Mouse (Mus musculus) ES-E14 (cell line): ENCODE measurements around the gene Impdh1. TPM values are rescaled to one million over a fixed set of nuclear protein-coding genes. Genes with fewer than 3 reads are reported as not detected.

Experiments
- DNase-seq: peaks from one replicate; pipeline ENCODE4 v3.0.0-alpha.2; 2013; ENCODE audit warnings: low read depth, low spot score
- H3K27ac ChIP-seq: 2 replicates; pipeline ENCODE4 v1.5.1; 2012; ENCODE audit warnings: low read depth, mild to moderate bottlenecking, low read length, moderate library complexity, mixed read lengths; ENCODE audit not compliant: poor library complexity, insufficient read depth, severe bottlenecking
- H3K36me3 ChIP-seq: 2 replicates; pipeline ENCODE4 v1.6.1; 2012; ENCODE audit warnings: mild to moderate bottlenecking, low read length, moderate library complexity, mixed read lengths; ENCODE audit not compliant: control insufficient read depth, poor library complexity, insufficient read depth, severe bottlenecking
- H3K4me1 ChIP-seq, 2 experiments: fragments of 150-350 bp in 1 of 2; sonication (generic) in 1 of 2; 2 replicates each; pipeline ENCODE4 v1.6.1; 2012; ENCODE audit warnings: low read length in 2 of 2, mild to moderate bottlenecking in 1 of 2, mixed read lengths in 1 of 2; ENCODE audit not compliant: control insufficient read depth in 2 of 2, insufficient read depth in 2 of 2, poor library complexity in 1 of 2
- H3K4me3 ChIP-seq, 2 experiments: fragments of 150-350 bp in 1 of 2; sonication (generic) in 1 of 2; 2 replicates each; pipeline ENCODE4 v1.5.1; 2012; ENCODE audit warnings: low read length in 2 of 2, low read depth in 1 of 2, mild to moderate bottlenecking in 1 of 2, mixed read lengths in 1 of 2; ENCODE audit not compliant: insufficient read depth in 1 of 2, poor library complexity in 1 of 2, severe bottlenecking in 1 of 2
- H3K9ac ChIP-seq: 2 replicates; pipeline ENCODE4 v1.6.1; 2012; ENCODE audit warnings: low read depth, mild to moderate bottlenecking, low read length, mixed read lengths; ENCODE audit not compliant: poor library complexity, insufficient read depth, severe bottlenecking
- H3K9me3 ChIP-seq: fragments of 150-350 bp; sonication (generic); 2 replicates; pipeline ENCODE4 v1.6.1; 2012; ENCODE audit warnings: low read depth, mild to moderate bottlenecking, low read length; ENCODE audit not compliant: control insufficient read depth, insufficient read depth
- CHD2 ChIP-seq: IDR thresholded peaks from 2 replicates; pipeline ENCODE4 v1.6.1; 2014; ENCODE audit warnings: mild to moderate bottlenecking, low read depth, low read length, inconsistent platforms
- HCFC1 ChIP-seq: IDR thresholded peaks from 2 replicates; pipeline ENCODE4 v1.6.1; 2012; ENCODE audit warnings: low read length, inconsistent platforms, borderline replicate concordance; ENCODE audit not compliant: insufficient read depth
- MAFK ChIP-seq: IDR thresholded peaks from 2 replicates; pipeline ENCODE4 v1.6.1; 2014; ENCODE audit warnings: mild to moderate bottlenecking, low read depth, low read length, inconsistent platforms; ENCODE audit not compliant: insufficient read depth
- ZC3H11A ChIP-seq: IDR thresholded peaks from 2 replicates; pipeline ENCODE4 v1.6.1; 2012; ENCODE audit warnings: low read depth, mild to moderate bottlenecking, inconsistent platforms, low read length, borderline replicate concordance
- ZNF384 ChIP-seq: IDR thresholded peaks from 2 replicates; pipeline ENCODE4 v1.6.1; 2012; ENCODE audit warnings: low read depth, low read length, inconsistent platforms
- in situ Hi-C, 2 experiments: fragments of 600-800 bp; cut with MboI; formaldehyde crosslinking; loops; one replicate each; pipeline ENCODE4 v1.15.1; 2025; ENCODE audit warnings: low sequenced_read_pairs in 2 of 2, inconsistent platforms in 1 of 2; ENCODE audit not compliant: unreplicated experiment in 2 of 2
- total RNA-seq: library from RNA; depleted of rRNA; stranded (reverse); fragments of 300-350 nt; gene quantifications from 2 replicates; pipeline ENCODE4 v1.2.3, GENCODE M21; 2012

Gene Impdh1
- total RNA-seq, 1 experiment, result 29.7 TPM

- TF ChIP-seq MAFK (no peak), HCFC1 (no peak)
- Histone ChIP-seq H3K36me3 (no peaks in the 10 kb centered on the region), H3K4me3 (no peak overlapping the region), H3K27ac (no peak overlapping the region), H3K9me3 (no peaks in the 10 kb centered on the region), H3K4me1 (no peaks in the 10 kb centered on the region), H3K9ac (no peak overlapping the region)
- in situ Hi-C loops, result no loop called here
- DNase-seq, result no peak
These were observed 28.2 kb downstream of the Impdh1 start for GRCm38 (mm10) chr6:29187936-29188335.

DNA sequence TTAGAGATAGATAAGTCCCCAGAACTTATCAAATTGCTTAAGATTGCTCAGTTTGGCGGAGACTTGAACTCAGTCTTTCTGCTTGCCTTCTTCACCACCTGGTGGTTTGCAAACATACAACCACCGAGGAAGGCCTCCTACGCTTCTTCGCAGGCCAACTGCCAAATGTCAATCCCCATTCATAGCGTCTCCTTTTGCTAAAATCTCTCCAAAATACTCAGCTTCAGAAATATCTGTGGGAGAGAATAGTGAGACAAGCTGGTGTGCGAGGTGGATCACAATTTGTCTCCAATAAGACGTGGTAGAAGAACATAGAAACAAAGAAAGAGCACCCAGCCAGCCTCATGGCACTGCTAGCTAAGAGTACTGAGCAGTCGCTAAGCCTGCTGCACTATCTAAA, 36.3 kb downstream of the Impdh1 start:
- Histone ChIP-seq H3K36me3 (no peaks in the 10 kb centered on the region), H3K9ac (no peak overlapping the region), H3K9me3 (no peaks in the 10 kb centered on the region), H3K27ac (no peak overlapping the region), H3K4me1 (peaks cover 3 to 9% of the 10 kb centered on the region in 2 experiments; a peak in 2 of 4 replicates), H3K4me3 (peak overlapping the region; percentile 68 to 88; a peak in 3 of 4 replicates)
- no peak for DNase-seq
- in situ Hi-C loops, result no loop called here
- TF ChIP-seq ZC3H11A (no peak), ZNF384 (no peak), HCFC1 (no peak), MAFK (no peak), CHD2 (no peak)

- Histone ChIP-seq H3K9me3 (no peaks in the 10 kb centered on the region), H3K4me3 (peak within 1 kb of the TSS; percentile 68 to 88), H3K36me3 (no peaks in the 10 kb centered on the region), H3K27ac (no peak within 1 kb of the TSS), H3K4me1 (peaks cover 3 to 9% of the 10 kb centered on the region in 2 experiments; a peak in 2 of 4 replicates), H3K9ac (peak within 1 kb of the TSS; percentile 74)
- TF ChIP-seq MAFK (no peak), ZNF384 (no peak), HCFC1 (no peak), CHD2 (no peak), ZC3H11A (no peak)
- DNase-seq, result no peak
- in situ Hi-C loops, result no loop called here
These were observed 37.1 kb downstream of the Impdh1 start, which contains the start of gene Prrt4 for GRCm38 (mm10) chr6:29178888-29179658. Prrt4 (minus strand) TSS chr6:29179584.

- Histone ChIP-seq H3K4me1 (peaks cover 3 to 9% of the 10 kb centered on the region in 2 experiments; a peak in 2 of 4 replicates), H3K9ac (0 out of 2 replicates have a peak overlapping the region, but pooled peaks have one; percentile 5), H3K4me3 (peak overlapping the region; percentile 68 to 88), H3K9me3 (no peaks in the 10 kb centered on the region), H3K27ac (no peak overlapping the region), H3K36me3 (no peaks in the 10 kb centered on the region)
- TF ChIP-seq ZC3H11A (no peak), HCFC1 (no peak), CHD2 (no peak), MAFK (no peak), ZNF384 (no peak)
- in situ Hi-C loops, result no loop called here
- no peak for DNase-seq
These were observed 38.0 kb downstream of the Impdh1 start for GRCm38 (mm10) chr6:29177901-29178879.
